Mouse (Mus musculus) thymus, adult 2 months (tissue): ENCODE results near the gene Tmprss9. TPM values are rescaled to one million over a fixed set of nuclear protein-coding genes. Genes with fewer than 3 reads are reported as not detected.

ENCODE experiments used
- DNase-seq: peaks from one replicate; pipeline ENCODE4 v3.0.0; 2021
- H3K27ac ChIP-seq: fragments of 200-500 bp; 2 replicates; pipeline ENCODE4 v1.5.1; 2012; ENCODE audit warnings: low read length, control low read depth; ENCODE audit not compliant: control insufficient read depth, insufficient read depth
- H3K27me3 ChIP-seq: fragments of 200-500 bp; 2 replicates; pipeline ENCODE4 v1.6.1; 2012; ENCODE audit warnings: mild to moderate bottlenecking, low read length, moderate library complexity, mixed read lengths; ENCODE audit not compliant: control insufficient read depth, insufficient read depth
- H3K36me3 ChIP-seq: fragments of 200-500 bp; 2 replicates; pipeline ENCODE4 v1.6.1; 2012; ENCODE audit warnings: mild to moderate bottlenecking, low read length, moderate library complexity; ENCODE audit not compliant: control insufficient read depth, insufficient read depth
- H3K4me1 ChIP-seq: fragments of 200-500 bp; replicated peaks from 2 replicates; pipeline ENCODE4 v1.6.1; 2012; ENCODE audit warnings: low read length; ENCODE audit not compliant: control insufficient read depth, insufficient read depth
- H3K4me3 ChIP-seq: fragments of 200-500 bp; 2 replicates; pipeline ENCODE4 v1.5.1; 2012; ENCODE audit warnings: mild to moderate bottlenecking, low read length, control low read depth, moderate library complexity; ENCODE audit not compliant: control insufficient read depth, insufficient read depth
- CTCF ChIP-seq: fragments of 200-500 bp; IDR thresholded peaks from 2 replicates; pipeline ENCODE4 v1.5.1; 2012; ENCODE audit warnings: mild to moderate bottlenecking, control low read depth, low read length, moderate library complexity, borderline replicate concordance; ENCODE audit not compliant: control insufficient read depth, poor library complexity, insufficient read depth; ENCODE audit errors: extremely low read depth
- POLR2A ChIP-seq: fragments of 200-500 bp; IDR thresholded peaks from 2 replicates; pipeline ENCODE4 v1.6.1; 2012; ENCODE audit warnings: mild to moderate bottlenecking, low read length, control low read depth, moderate library complexity; ENCODE audit not compliant: control insufficient read depth, poor library complexity, insufficient read depth; ENCODE audit errors: extremely low read depth
- WGBS: fragments of 180-500 bp; shearing (Covaris S2); methylation state at CpG from one replicate; pipeline ENCODE4 v1.1.7; 2018; 5-methylcytosine and 5-hydroxymethylcytosine counted together
- polyA plus RNA-seq: library from polyadenylated mRNA; depleted of rRNA; stranded (reverse); fragments of >200 nt; gene quantifications from 2 replicates; pipeline ENCODE4 v1.2.3, GENCODE M21; 2012

The Tmprss9 gene
- polyA plus RNA-seq, 1 experiment, result 0.28 TPM

- 2% methylated on average over 44 of the region's 45 CpGs for WGBS
- no peak for TF ChIP-seq POLR2A
- TF ChIP-seq CTCF, result no peak
- Histone ChIP-seq H3K27me3 (peaks cover 12% of the 10 kb centered on the region; the same call in 1 of the 2 replicates), H3K36me3 (no peaks in the 10 kb centered on the region), H3K27ac (no peak overlapping the region), H3K4me1 (peaks cover 41% of the 10 kb centered on the region), H3K4me3 (peak overlapping the region; percentile 30)
- peak; percentile 51 for DNase-seq
Measured at GRCm38 (mm10) chr10:80930361-80931152, 58.9 kb downstream of the Tmprss9 start.

- 23% methylated on average over 14 of the region's 14 CpGs for WGBS
- Histone ChIP-seq H3K4me3 (peak overlapping the region; percentile 30), H3K27me3 (peaks cover 12% of the 10 kb centered on the region; the same call in 1 of the 2 replicates), H3K36me3 (no peaks in the 10 kb centered on the region), H3K27ac (no peak overlapping the region), H3K4me1 (peaks cover 41% of the 10 kb centered on the region)
- TF ChIP-seq POLR2A (no peak), CTCF (no peak)
- no peak for DNase-seq
Measured at GRCm38 (mm10) chr10:80931153-80931671, 59.6 kb downstream of the Tmprss9 start.

- H3K36me3 ChIP-seq, result no peaks in the 10 kb centered on the region
- TF ChIP-seq POLR2A, result no peak
- TF ChIP-seq CTCF, result no peak
- H3K27ac ChIP-seq, result no peak overlapping the region
- no peak overlapping the region for H3K4me3 ChIP-seq
- DNase-seq, result peak; percentile 39
- peaks cover 12% of the 10 kb centered on the region; the same call in 1 of the 2 replicates for H3K27me3 ChIP-seq
- H3K4me1 ChIP-seq, result peaks cover 44% of the 10 kb centered on the region
- 22% methylated on average over 26 of the region's 26 CpGs for WGBS
Measured at GRCm38 (mm10) chr10:80931695-80932094, 60.0 kb downstream of the Tmprss9 start.

- Histone ChIP-seq H3K4me3 (peak overlapping the region; percentile 12), H3K27me3 (peaks cover 12% of the 10 kb centered on the region; the same call in 1 of the 2 replicates), H3K4me1 (peaks cover 47% of the 10 kb centered on the region), H3K27ac (no peak overlapping the region), H3K36me3 (no peaks in the 10 kb centered on the region)
- no peak for TF ChIP-seq POLR2A
- TF ChIP-seq CTCF, result no peak
- WGBS, result 6% methylated on average over 20 of the region's 20 CpGs
- DNase-seq, result no peak
Measured at GRCm38 (mm10) chr10:80932206-80932605, 60.6 kb downstream of the Tmprss9 start.

- no peak overlapping the region for H3K27ac ChIP-seq
- TF ChIP-seq CTCF, result no peak
- TF ChIP-seq POLR2A, result no peak
- H3K27me3 ChIP-seq, result peaks cover 12% of the 10 kb centered on the region; the same call in 1 of the 2 replicates
- WGBS, result 7% methylated on average over 17 of the region's 17 CpGs
- peak overlapping the region; percentile 12 for H3K4me3 ChIP-seq
- H3K4me1 ChIP-seq, result peaks cover 53% of the 10 kb centered on the region
- no peak for DNase-seq
- H3K36me3 ChIP-seq, result no peaks in the 10 kb centered on the region
Measured at GRCm38 (mm10) chr10:80932700-80933420, 61.2 kb downstream of the Tmprss9 start.

GRCm38 (mm10) chr10:80933421-80933979 is 61.9 kb downstream of the Tmprss9 start:
- H3K27me3 ChIP-seq, result peaks cover 12% of the 10 kb centered on the region; the same call in 1 of the 2 replicates
- peaks cover 54% of the 10 kb centered on the region for H3K4me1 ChIP-seq
- no peak for DNase-seq
- no peak for TF ChIP-seq CTCF
- TF ChIP-seq POLR2A, result no peak
- 5% methylated on average over 21 of the region's 21 CpGs for WGBS
- H3K4me3 ChIP-seq, result no peak overlapping the region
- H3K36me3 ChIP-seq, result no peaks in the 10 kb centered on the region
- no peak overlapping the region for H3K27ac ChIP-seq
